Mouse (Mus musculus) liver, adult 2 months (tissue): ENCODE measurements around the gene Wnt5a.

Experiments
- CTCF ChIP-seq: fragments of 200-500 bp; IDR thresholded peaks from 2 replicates; pipeline ENCODE4 v1.5.1; 2011; ENCODE audit warnings: low read depth, low read length, control low read depth
- POLR2A ChIP-seq: fragments of 200-500 bp; IDR thresholded peaks from 2 replicates; pipeline ENCODE4 v1.6.1; 2011; ENCODE audit warnings: low read length, control low read depth; ENCODE audit not compliant: insufficient read depth; ENCODE audit errors: extremely low read depth

DNA sequence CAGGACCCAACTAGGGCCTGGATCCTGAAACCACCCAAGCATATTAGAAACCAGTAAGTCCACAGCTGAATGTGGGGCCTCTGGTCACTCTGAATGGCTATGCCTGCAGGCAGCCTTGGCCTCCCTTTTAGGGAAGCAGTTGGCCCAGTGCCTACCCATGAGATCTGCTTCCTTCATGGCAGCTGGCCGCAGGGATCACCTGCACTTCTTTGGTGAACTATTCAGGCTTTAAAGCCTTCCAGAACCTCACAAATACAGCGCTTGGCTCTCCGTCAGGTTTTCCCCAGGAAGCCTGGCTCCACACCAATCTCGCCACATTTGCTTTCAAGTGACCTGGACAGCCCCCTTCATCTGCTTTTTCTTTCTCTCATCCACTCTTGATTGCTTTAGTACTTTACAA is 31.3 kb downstream of the Wnt5a start:
- TF ChIP-seq CTCF, result no peak
- TF ChIP-seq POLR2A, result no peak
